Mouse (Mus musculus) ovary, postnatal 36 days (tissue): ENCODE data around the gene Tpd52l1.
A peak's percentile ranks its signal among the peaks of the same experiment; 100 is the strongest.
"Not testable (repeated sequence)": the region's sequence is repeated elsewhere in the genome, so short reads cannot be mapped to it uniquely, and the experiment has no call there.

ENCODE experiments used
- DNase-seq: peaks from one replicate; pipeline ENCODE4 v3.0.0; 2022; ENCODE audit warnings: low spot score, mixed read lengths

Gene Tpd52l1

DNA sequence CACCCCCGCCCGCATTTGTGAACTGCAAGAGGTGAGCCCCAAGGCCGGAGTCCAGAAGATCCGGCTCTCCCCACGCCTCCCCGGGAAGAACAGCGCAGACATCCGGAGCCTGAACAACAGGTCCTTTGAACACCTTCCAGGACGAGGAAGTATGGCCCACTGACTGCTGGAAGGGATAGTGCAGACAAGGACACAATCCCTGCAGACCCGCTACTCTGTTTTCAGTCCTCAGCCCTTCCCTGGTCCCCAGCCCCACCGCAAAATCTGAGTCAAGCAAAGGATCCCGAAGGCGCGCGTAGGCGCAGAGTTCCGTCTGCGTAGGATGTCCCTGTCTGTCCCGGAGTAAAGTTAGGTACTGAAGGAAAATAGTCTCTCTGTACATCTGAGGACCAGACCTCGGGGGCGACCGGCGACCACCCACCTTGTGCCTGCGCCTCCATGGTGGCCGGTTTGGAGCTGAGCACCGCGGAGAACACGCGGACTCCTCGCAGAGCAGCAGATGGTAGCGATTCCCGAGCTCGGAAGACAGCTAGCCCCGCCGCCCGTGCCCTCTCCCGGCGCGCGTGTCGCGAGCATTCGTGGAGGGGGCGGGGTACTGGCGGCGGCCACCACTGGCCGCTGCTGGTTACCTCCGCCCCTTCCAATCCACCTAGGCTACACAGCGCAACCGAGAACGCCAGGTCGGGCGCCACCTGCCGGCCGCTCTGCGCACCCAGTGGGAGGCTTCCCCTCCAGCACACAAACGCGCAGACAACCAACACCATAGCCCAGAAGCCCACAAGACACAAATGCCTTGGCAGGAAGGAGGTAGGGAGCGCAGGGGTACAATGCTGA lies at the start of gene Tpd52l1:
Tpd52l1 (minus strand) TSS at position 668 of the 834 bp plus-strand sequence.
- peak; percentile 90 for DNase-seq

DNA sequence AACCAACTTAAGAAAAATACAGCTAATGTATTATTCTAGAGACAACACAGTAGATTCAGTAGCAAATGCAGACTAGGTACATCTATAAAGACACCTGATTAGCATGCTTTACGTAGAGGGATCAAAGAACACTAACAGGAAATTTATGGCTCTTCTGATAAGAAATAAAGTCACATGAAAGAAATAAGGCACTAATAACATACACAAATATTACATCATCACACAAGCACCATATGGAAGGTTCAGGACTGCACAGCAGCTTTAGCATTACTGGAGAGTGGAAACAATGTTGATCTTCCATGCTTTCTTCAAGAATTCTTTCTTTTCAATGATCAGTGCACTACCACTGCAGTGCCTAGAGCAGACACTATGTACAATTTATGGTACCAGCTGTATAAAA lies 48.5 kb upstream of the Tpd52l1 start:
- no peak for DNase-seq

DNA sequence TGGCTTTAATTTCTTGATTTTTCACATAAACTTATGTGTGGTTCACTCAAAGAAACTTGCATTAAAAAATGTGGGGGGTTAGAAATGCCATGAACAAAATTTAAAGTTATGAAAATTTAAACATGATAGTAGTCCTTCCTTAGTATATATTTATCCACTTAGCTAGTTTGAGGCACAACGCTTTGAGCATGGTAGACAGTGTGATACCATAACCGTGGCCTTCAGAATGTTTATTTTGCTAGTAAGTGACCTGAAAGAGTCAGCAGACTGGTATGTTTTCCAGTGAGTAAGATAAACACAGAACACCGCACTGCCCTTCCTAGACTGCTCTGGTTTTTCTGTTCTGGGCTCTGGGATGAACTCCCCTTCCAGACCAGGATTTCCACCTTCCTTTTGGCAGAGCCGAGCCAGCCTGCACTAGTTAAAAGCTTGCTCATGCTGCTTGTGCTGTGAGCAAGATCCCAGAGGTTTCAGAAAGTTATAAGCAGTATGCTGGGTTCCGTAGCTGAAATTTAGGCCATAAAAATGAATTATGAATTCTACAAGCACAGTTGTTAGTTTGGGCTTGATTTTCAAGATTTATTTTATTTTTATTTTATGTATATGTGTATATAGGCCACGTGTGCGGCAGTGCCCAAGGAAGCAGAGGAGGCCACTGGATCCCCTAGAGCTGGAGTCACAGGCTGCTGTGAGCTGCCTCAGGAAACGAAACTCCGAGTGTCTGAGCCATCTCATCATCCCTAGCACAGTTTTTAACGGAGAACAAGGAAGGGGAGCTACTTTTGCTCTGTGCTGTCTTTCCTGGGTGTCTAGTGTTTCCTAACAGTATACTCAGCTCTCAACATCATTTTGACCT lies 21.5 kb upstream of the Tpd52l1 start:
- DNase-seq, result peak; percentile 21

DNA sequence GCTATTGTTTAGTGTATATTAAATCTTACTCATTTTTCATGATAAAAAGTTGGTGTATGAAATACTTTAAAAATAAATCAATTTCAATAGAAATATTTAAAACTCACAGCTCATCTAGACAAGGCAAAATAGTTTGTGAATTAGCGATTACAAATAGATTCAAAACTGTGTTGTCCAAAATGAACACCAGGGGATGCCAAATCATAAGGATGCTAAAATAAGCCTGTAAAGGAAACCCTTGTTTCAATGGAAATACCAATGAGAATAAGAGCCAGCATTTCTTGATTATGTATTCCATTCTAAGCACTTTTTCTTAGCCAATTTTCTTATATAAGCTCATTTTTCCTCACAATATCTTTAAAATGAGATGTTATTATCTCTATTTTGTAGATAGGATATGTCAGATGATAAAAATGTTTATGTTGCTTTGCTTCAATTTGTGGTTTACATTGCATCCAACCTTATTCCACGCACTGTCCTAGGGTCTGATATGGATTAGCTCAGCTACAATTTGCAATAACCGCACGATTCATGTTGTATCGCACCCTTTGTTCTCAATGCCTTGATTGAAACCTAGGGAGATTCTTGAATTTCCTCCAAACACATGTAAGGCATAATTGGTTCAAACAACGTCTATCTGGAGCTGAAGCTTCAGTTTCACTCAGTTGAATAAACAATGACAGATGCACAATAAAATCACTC lies 20.2 kb upstream of the Tpd52l1 start:
- no peak for DNase-seq

DNA sequence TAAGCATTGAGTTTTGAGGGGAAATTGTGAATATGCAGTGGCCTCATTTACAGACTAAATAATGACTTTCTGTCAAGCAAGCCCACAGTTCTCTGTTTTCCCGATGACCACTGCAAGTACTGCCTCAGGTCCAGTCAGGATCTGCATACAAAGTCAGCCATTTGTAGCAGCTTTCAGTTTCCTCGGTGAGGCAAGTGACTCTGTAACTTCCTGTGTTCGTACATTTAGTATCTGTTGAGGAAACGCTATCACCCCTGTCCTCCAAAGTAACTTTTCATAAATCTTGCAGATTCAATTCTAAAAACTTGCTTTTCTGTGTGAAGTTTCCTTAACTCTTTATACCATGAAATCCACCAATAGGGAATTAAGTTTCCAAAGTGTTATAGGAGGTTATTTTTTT lies 19.7 kb upstream of the Tpd52l1 start:
- no peak for DNase-seq

DNA sequence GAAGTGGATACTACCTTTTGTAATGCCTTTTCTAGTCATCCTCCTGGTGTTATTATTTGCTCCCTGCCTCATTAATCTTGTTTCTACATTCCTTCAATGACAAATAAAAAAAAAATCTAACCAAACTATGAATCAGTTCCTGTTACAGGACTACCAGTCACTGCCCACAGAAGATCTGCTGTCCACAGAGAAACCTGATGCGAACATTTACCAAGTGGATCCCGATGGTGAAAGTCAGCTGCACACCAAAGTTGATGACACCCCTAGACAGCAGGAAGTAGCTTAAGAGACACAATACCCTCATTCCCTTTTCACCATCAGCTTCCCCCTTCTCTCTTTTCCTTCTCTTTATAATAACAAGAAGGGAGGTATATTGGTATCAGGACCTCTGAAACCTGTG lies 17.3 kb upstream of the Tpd52l1 start:
- DNase-seq, result no peak

DNA sequence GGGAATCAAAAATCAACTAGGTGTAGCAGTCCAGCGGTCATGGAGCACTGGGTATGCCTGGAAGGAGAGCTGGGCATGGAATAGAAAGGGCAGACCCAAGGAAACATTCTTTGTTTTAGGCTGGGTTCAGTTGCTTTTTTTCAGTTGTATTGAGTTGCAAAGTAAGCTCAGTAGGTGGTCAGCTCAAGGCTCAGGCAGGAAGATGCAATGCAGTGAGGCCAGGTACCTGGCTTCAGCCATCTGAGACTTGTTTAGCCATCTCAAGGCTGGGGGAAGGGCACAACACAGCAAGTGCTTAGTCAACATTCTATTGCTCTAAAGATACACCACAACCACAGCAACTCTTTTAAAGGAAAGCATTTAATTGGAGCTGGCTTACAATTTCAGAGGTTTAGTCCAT lies 11.0 kb upstream of the Tpd52l1 start:
- no peak for DNase-seq

DNA sequence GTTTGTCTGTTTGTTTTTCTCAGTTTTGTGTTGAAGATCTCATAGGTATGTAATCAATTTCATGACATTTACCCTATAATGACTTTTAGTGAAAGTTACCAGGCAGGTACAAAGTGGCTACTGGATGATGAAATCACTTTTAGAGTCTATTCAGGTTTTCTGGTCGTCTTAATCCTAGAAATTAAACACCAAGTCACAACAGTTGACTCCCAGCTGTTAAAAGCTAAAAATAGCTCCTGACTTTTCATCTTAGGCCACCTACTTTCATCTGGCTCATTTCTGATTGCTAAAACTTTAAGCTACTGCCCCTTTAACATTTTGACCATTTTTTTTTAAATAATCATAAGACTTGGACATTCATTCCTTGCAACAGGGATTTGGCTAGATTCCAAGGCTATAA lies 1.3 kb upstream of the Tpd52l1 start:
- no peak for DNase-seq

DNA sequence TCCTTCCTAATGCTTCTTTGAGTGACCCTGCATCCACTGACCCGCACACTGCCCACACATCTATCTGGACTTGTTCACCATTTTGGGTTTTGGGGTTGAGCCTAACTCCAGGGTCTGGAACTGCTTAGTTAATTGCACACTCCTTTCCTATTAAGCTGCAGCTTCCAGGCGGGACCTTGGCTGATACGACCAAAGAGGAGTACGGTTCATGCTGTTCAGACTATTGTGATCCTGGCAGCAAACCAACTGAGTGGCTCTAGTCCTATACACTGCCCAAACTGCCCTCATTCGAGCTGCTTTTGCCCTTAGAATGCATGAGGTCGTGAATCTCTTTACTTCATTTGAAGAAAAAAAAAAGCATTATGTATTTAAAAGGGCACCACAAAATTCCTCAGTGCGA lies 1.6 kb downstream of the Tpd52l1 start:
- no peak for DNase-seq

DNA sequence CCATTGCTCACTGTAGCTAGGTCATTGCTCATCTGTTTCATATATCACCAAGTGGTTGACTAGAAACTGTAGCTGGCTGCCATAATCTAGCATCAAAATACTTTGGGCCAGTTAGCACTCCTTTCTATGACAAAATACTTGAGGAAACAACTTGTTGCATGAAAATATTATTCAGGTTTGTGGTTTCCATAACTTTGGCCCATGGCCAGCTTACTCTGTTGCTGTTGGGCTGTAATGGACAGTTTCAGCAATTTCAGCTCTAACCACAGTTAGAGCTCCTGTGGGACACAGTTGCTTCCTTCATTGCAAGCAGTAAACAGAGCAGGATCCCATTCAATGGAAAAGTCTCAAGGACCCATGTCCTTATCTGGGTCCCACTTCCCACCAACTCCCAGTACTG lies 4.3 kb downstream of the Tpd52l1 start:
- no peak for DNase-seq

DNA sequence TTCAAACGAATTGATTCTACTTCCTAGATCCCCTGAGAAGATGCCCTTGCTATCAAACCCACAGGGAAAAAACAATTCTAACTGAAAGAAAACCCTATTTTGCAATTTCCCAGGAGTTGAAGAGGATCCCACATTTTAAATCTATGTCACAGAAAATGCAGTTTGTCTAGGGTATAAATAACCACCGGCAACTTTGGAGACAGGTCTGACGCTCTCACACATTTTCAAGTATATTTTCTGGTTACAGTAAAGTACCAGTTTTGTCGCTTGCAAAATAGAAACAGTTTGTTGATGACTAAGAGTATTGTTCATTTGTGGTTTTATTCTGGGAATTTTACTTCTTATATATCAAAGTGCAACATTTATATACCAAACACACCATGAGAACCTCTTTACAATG lies 9.7 kb downstream of the Tpd52l1 start:
- DNase-seq, result no peak

DNA sequence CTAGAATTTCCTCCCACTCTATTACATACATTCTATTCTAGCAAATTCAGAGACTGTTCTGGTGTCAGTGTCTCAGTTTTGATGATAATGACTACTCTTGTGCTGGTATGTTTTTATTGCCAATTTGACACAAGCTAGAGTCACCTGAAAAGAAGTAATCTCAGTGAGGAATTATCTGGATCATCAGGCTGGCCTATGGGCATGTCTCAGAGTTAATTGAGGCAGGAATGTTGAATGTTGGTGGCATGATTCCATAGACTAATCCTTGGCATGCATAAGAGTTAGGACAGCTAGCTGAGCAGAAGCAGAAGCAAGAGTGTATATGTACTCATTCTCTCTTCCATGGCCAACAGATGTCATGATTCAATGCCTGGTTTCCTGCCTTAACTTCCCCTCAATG lies 27.8 kb downstream of the Tpd52l1 start:
- no peak for DNase-seq

DNA sequence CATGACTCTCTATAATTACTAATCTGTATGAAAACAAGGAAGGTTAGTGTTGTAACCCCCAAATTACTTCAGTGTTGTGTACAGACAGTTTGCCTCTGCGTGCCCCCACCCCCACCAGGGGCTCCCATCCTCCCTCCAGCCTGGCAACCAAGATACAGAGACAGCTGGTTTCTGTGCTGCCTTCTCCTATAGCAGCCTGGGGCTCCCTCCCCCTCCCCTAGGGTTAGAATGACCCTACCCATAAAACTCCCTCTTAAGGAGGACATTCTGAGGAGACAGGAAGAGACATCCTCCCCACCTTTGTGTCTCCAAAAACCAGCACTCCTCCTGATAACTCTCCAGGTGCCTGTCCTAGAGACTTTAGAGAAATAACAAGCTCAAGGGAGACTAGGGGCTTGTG lies 52.8 kb downstream of the Tpd52l1 start:
- no peak for DNase-seq

DNA sequence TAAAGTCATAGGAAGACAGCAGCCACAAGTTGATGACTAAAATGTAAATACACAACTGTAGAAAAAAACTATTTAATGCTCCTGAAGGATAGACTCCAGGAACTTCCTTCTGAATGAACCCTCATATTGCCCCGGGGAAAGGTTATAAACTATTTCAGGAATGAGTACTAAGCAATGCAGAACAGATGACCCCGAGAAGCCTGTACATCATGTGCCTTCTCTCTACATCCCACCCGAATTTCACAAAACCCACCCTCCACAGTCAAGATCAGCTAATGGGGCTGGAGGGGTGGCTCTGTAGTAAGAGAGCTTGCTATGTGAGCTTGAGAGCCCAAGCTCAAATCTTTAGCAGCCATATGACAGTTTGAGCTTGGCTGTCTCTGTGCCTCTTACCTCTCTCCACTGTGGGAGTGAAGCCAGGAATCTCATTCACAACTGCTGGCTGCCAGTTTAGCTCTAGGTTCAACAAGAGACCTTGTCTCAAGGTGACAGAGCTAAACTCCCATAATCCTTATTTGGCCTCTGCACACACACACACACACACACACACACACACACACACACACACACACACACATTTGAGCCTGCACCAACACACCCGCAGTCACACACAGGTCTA lies 54.9 kb downstream of the Tpd52l1 start:
- DNase-seq, result no peak

DNA sequence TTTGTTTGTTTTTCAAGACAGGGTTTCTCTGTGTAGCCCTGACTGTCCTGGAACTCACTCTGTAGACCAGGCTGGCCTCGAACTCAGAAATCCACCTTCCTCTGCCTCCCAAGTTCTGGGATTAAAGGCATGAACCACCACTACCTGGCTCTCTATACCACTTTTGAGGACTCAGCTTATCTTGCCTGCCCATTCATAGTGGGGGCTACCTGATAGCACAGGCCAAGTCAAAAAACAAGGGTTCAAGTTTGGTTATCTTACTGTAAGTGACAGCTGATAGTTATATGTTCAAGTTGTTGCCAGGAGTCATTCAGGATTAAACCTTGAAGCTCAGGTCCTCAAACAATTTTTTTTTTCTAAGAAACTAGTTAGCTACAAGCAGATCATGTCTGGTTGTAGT lies 57.2 kb downstream of the Tpd52l1 start:
- not testable (repeated sequence) for DNase-seq

DNA sequence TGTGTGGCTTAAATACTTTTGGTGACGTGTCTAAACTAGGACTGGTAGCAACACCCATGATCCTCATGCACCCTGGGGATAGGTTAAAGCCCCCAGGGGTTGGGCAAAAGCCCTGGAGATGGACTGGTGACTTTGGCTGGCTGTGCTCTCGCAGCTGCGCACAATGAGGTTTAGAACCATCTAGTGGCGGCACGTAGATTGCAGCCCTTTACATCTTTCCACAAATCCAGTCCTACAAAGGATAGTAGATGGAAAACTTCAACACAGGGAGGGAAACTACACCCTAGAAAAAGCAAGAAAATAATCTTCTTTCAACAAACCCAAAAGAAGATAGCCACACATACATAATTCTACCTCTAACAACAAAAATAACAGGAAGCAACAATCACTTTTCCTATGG lies 75.6 kb downstream of the Tpd52l1 start:
- DNase-seq, result not testable (repeated sequence)

DNA sequence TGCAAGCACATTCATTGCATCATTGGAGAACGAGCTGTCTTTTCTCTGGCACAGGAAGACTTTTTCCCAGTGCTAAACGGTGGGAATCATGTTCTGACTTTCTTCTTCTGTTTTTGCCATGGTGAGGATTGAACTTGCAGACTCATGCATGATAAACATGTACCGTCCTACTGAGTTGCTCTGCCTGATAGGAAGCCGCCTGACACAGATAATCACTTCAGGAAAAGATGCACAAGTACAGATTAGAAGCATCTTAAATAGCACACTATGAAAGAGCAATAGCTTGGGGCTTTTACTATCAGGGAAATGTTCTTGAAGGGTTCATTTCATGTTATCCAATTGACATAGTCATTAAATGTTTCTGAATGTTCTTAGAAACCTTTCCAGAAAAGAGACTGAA lies 86.0 kb downstream of the Tpd52l1 start:
- no peak for DNase-seq

DNA sequence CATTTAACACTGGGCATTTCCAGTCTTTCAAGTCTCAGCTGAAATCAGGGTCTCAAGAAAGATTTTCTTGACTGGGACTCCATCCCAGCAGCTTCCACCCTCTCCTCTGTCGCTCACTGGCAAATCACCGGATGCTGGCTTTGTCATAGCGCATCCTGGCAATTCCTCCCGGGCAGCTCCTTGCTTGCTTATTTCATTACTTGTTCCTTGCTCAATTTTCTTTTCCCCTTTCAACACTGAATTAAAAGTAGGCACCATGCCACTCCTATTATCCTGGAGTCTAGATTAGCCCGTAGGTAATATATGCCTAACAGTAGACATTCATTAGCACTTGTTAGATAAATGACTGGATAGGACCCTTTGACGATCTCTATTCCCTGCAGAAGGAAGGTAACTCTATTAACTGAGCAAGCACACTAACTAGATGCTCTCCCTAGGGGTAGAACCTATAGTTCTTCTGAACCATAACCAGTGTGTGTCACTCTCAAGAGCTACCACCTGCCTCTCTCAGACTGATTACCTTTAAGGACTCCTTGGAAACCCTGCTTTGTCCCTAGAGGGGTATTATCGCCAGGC lies 90.8 kb downstream of the Tpd52l1 start:
- no peak for DNase-seq

DNA sequence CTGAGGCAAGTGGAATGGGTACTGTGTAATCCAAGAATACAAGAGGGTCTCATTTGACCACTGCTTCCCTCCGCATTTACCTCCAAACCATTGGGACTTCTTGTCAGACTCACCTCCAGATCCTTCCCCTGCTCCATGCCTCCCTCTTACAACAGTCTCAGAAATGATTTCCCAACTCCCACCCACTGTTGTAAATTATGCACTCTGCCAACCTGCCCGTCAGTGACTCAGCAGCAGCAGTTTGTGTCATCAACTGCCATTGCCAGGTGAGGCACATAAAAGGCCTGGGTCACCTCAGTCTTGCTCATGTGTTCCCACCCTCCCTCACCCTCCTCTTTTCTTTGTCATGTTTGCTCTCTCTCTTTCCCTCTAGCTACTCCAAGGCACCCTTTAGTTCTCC lies 91.6 kb downstream of the Tpd52l1 start:
- DNase-seq, result no peak

DNA sequence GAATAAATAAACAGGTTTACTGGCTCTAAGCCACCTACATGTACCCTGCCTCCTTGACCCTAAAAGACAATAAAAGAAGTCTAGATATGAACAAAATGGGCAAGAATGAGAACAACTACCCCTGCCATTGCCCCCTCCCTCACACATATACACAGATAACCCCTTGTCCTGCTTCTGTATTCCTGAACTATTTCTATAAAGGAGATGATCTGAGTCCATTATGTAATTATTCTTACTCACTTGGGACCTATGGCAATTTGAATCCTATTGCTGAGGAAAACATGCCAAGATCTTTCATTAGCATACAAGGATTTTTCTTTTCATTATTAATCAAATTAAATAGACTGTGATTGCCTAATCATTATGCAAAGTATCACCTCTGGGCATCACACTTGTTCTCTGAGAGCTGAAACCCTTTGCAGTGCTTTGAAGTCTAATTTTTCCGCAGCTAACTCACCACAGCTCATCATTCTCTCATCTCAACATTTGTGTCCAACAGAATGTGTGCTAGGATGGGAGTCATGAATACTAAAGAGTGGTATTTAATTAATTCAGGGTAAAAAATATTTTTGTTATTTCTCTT lies 92.8 kb downstream of the Tpd52l1 start:
- DNase-seq, result no peak

DNA sequence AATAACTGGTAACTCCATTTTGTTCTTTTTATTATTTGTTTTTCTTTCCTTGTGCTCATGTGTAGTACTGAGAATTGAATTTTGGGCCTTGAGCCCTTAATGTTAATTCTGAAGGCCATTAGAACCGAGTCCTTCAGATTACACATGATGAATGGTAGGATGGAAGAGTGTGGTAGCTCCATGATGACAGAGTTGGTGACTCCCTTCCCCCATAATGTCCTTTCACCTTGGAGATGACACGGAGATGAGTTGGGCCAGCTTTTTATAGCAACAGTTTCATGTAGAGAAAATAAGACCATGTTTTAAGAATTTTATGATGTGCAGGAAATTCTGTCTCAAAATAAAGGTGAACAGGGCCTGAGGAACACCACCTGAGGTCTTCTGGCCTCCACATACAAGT lies 94.7 kb downstream of the Tpd52l1 start:
- no peak for DNase-seq

DNA sequence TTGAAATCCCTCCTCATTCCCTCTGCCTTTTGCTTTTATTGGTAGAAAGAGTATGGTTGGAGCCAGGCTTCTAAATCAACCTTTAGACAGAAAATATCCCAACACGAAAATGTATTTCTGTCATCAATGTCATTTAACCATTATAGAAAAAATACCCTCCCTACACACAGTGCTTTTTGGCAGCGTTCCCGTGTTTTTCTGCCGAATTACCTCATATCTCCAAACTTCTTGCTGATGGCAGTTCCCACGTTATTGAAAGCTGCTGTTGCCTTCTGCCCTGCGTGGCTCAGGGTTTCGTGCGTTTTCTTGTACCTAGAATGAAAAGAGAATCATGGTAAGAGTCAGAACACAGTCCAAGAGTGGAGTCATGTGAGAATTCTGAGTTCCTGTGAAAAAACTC lies 99.4 kb downstream of the Tpd52l1 start:
- DNase-seq, result no peak
